Mouse (Mus musculus): ENCODE measurements at regions not wholly inside any gene's neighbourhood (a gene's known extent, or its start where the extent isn't known, plus 50 kb on each side); places are given as distances from the start of the nearest gene placed in this dataset.

- no peak for ATAC-seq (replicated peaks; ENCODE audit: low FRiP score, poor library complexity, severe bottlenecking)
Observed at GRCm38 (mm10) chr16:76530886-76531285, 157.3 kb upstream of the Nrip1 start.

GRCm38 (mm10) chr16:76529613-76530012, 156.0 kb upstream of the Nrip1 start:
- no peak for ATAC-seq (replicated peaks; ENCODE audit: low FRiP score, poor library complexity, severe bottlenecking)

- no peak for ATAC-seq (replicated peaks; ENCODE audit: low FRiP score, poor library complexity, severe bottlenecking)
Observed at GRCm38 (mm10) chr16:76527106-76527949, 153.7 kb upstream of the Nrip1 start.

- no peak for ATAC-seq (replicated peaks; ENCODE audit: low FRiP score, poor library complexity, severe bottlenecking)
Observed at GRCm38 (mm10) chr16:76525563-76525962, 151.9 kb upstream of the Nrip1 start.

- no peak for ATAC-seq (replicated peaks; ENCODE audit: low FRiP score, poor library complexity, severe bottlenecking)
Observed at GRCm38 (mm10) chr16:76524921-76525320, 151.3 kb upstream of the Nrip1 start.

GRCm38 (mm10) chr16:76521142-76521541, 147.5 kb upstream of the Nrip1 start:
- ATAC-seq (replicated peaks; ENCODE audit: low FRiP score, poor library complexity, severe bottlenecking) = no peak

- ATAC-seq (replicated peaks; ENCODE audit: low FRiP score, poor library complexity, severe bottlenecking) = no peak
Observed at GRCm38 (mm10) chr16:76520643-76520993, 147.0 kb upstream of the Nrip1 start.

- ATAC-seq (replicated peaks; ENCODE audit: low FRiP score, poor library complexity, severe bottlenecking) = no peak
Observed at GRCm38 (mm10) chr16:76519911-76520642, 146.4 kb upstream of the Nrip1 start.

- ATAC-seq (replicated peaks; ENCODE audit: low FRiP score, poor library complexity, severe bottlenecking) = no peak
Observed at GRCm38 (mm10) chr16:76510861-76511260, 137.2 kb upstream of the Nrip1 start.

- ATAC-seq (replicated peaks; ENCODE audit: low FRiP score, poor library complexity, severe bottlenecking) = no peak
Observed at GRCm38 (mm10) chr16:76509109-76509650, 135.6 kb upstream of the Nrip1 start.

GRCm38 (mm10) chr16:76507191-76507746, 133.6 kb upstream of the Nrip1 start:
- ATAC-seq (replicated peaks; ENCODE audit: low FRiP score, poor library complexity, severe bottlenecking) = no peak

GRCm38 (mm10) chr16:76506240-76506639, 132.6 kb upstream of the Nrip1 start:
- ATAC-seq (replicated peaks; ENCODE audit: low FRiP score, poor library complexity, severe bottlenecking) = no peak

GRCm38 (mm10) chr16:76499686-76500400, 126.2 kb upstream of the Nrip1 start:
- no peak for ATAC-seq (replicated peaks; ENCODE audit: low FRiP score, poor library complexity, severe bottlenecking)

GRCm38 (mm10) chr16:76498233-76498632, 124.6 kb upstream of the Nrip1 start:
- ATAC-seq (replicated peaks; ENCODE audit: low FRiP score, poor library complexity, severe bottlenecking) = no peak

- ATAC-seq (replicated peaks; ENCODE audit: low FRiP score, poor library complexity, severe bottlenecking) = no peak
Observed at GRCm38 (mm10) chr16:76497041-76497808, 123.6 kb upstream of the Nrip1 start.

- ATAC-seq (replicated peaks; ENCODE audit: low FRiP score, poor library complexity, severe bottlenecking) = no peak
Observed at GRCm38 (mm10) chr16:76483419-76483818, 109.8 kb upstream of the Nrip1 start.

- no peak for ATAC-seq (replicated peaks; ENCODE audit: low FRiP score, poor library complexity, severe bottlenecking)
Observed at GRCm38 (mm10) chr16:76481966-76482365, 108.3 kb upstream of the Nrip1 start.

GRCm38 (mm10) chr16:76477474-76477873, 103.8 kb upstream of the Nrip1 start:
- no peak for ATAC-seq (replicated peaks; ENCODE audit: low FRiP score, poor library complexity, severe bottlenecking)

- ATAC-seq (replicated peaks; ENCODE audit: low FRiP score, poor library complexity, severe bottlenecking) = no peak
Observed at GRCm38 (mm10) chr16:76474481-76474880, 100.9 kb upstream of the Nrip1 start.

All from erythroblast, adult 5-6 weeks (primary cell).